Mouse (Mus musculus) heart, adult 11 months (tissue): ENCODE measurements at regions not wholly inside any gene's neighbourhood (a gene's known extent, or its start where the extent isn't known, plus 50 kb on each side); places are given as distances from the start of the nearest gene placed in this dataset.

Source experiments
- DNase-seq: peaks from one replicate; pipeline ENCODE4 v3.0.0; 2022

GRCm38 (mm10) chr14:76787601-76788000 lies 230.9 kb upstream of the Serp2 start:
- peak; percentile 97 for DNase-seq

GRCm38 (mm10) chr14:76786214-76786613 lies 229.5 kb upstream of the Serp2 start:
- peak; percentile 86 for DNase-seq

GRCm38 (mm10) chr14:76781524-76781880 lies 224.8 kb upstream of the Serp2 start:
- DNase-seq = peak; percentile 64

- DNase-seq = no peak
Observed at GRCm38 (mm10) chr14:76780572-76781523, 224.2 kb upstream of the Serp2 start.

- DNase-seq = peak; percentile 93
Observed at GRCm38 (mm10) chr14:76778541-76779399, 222.1 kb upstream of the Serp2 start.

GRCm38 (mm10) chr14:76775387-76775924 lies 218.8 kb upstream of the Serp2 start:
- DNase-seq = no peak

GRCm38 (mm10) chr14:76772781-76773438 lies 216.2 kb upstream of the Serp2 start:
- no peak for DNase-seq

- no peak for DNase-seq
Observed at GRCm38 (mm10) chr14:76770106-76770505, 213.4 kb upstream of the Serp2 start.

GRCm38 (mm10) chr14:76767301-76767700 lies 210.6 kb upstream of the Serp2 start:
- DNase-seq = no peak

- DNase-seq = no peak
Observed at GRCm38 (mm10) chr14:76766186-76766713, 209.6 kb upstream of the Serp2 start.

GRCm38 (mm10) chr14:76765094-76765504 lies 208.4 kb upstream of the Serp2 start:
- peak; percentile 92 for DNase-seq

- DNase-seq = peak; percentile 94
Observed at GRCm38 (mm10) chr14:76764390-76764796, 207.7 kb upstream of the Serp2 start.

- peak; percentile 92 for DNase-seq
Observed at GRCm38 (mm10) chr14:76763539-76763938, 206.8 kb upstream of the Serp2 start.

- DNase-seq = no peak
Observed at GRCm38 (mm10) chr14:76762777-76763176, 206.1 kb upstream of the Serp2 start.

GRCm38 (mm10) chr14:76761691-76762090 lies 205.0 kb upstream of the Serp2 start:
- peak; percentile 88 for DNase-seq

- no peak for DNase-seq
Observed at GRCm38 (mm10) chr14:76761274-76761673, 204.6 kb upstream of the Serp2 start.

GRCm38 (mm10) chr14:76760509-76761023 lies 203.9 kb upstream of the Serp2 start:
- peak; percentile 99 for DNase-seq

- no peak for DNase-seq
Observed at GRCm38 (mm10) chr14:76759377-76759776, 202.7 kb upstream of the Serp2 start.

GRCm38 (mm10) chr14:76758589-76758988 lies 201.9 kb upstream of the Serp2 start:
- DNase-seq = no peak

GRCm38 (mm10) chr14:76755591-76756376 lies 199.1 kb upstream of the Serp2 start:
- DNase-seq = no peak

- DNase-seq = no peak
Observed at GRCm38 (mm10) chr14:76753734-76754133, 197.0 kb upstream of the Serp2 start.
